Mouse (Mus musculus) liver, embryonic 14.5 days (tissue): ENCODE measurements around the gene Tes3-ps.

Experiments
- CTCF ChIP-seq: IDR thresholded peaks from 2 replicates; pipeline ENCODE4 v1.5.1; 2016; ENCODE audit warnings: antibody characterized with exemption, low read depth, control low read depth
- EP300 ChIP-seq: IDR thresholded peaks from 2 replicates; pipeline ENCODE4 v1.6.1; 2016; ENCODE audit warnings: antibody characterized with exemption, low read depth

- TF ChIP-seq CTCF, result no peak
- TF ChIP-seq EP300, result no peak
Measured at GRCm38 (mm10) chr13:49505776-49506175, 12.7 kb downstream of the Tes3-ps start.
